In the genomic region with DNA sequence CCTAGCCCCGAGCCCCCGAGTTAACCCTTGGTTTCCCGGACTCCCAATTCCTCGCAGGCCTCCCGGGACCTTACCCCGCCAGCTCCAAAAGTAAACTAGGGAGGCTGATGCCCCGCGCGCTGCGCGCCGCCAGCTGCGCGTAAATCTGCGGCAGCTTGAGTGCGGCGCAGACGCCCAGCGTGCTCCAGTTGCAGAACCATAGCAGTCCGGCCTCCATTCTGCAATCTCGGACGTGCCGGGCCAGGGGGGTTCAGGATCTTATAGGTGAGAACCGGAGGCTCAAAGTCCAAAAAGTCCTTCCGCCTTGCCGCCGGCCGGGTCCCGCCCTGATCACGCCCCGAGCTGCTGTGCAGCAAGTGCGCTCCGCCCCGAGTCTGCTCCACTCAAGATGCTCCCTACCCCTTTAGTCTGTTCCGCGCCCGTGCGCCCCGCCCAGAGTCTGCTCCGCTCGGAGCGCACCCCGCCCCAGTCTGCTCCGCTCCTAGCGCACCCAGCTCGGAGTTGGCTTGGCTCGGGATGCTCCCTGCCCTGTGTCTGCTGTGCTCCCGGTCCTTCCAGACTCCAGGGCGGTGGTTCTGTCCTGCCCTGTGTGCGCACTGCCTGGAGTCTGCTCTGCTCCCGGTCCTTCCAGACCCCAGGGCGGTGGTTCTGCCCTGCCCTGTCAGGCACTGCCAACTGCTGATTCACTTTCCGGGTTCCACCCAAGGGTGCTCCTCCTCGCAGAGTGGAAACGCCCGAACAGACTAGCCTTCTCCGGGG, we compare ENCODE assay signal across 8 mouse cellular contexts. TPM values are rescaled to one million over a fixed set of nuclear protein-coding genes. Genes with fewer than 3 reads are reported as not detected.
DNase-seq lines count a peak whose midpoint lies in the region; ATAC-seq and TF ChIP-seq lines count a peak whose summit lies in the region.

TSS of gene Pqlc3 (minus strand) at position 670 of the 759 bp plus-strand sequence.

- H3K4me1 ChIP-seq in ES-Bruce4 (ENCODE audit: control insufficient read depth, insufficient read depth, low read length) = peaks cover 5% of the 10 kb centered on the region
- peaks cover 14% of the 10 kb centered on the region for H3K4me1 ChIP-seq in forebrain, embryonic 15.5 days
- peaks cover 5% of the 10 kb centered on the region; the same call in 1 of the 2 replicates for H3K4me1 ChIP-seq in lung, adult 2 months (ENCODE audit: control insufficient read depth, insufficient read depth, low read length)
- H3K4me1 ChIP-seq in neural tube, embryonic 15.5 days = peaks cover 16% of the 10 kb centered on the region

- peak within 1 kb of the TSS; percentile 94 for H3K4me2 ChIP-seq in forebrain, embryonic 15.5 days (replicated peaks)
- H3K4me2 ChIP-seq in neural tube, embryonic 15.5 days = peak within 1 kb of the TSS; percentile 96

- TF ChIP-seq POLR2A in ES-Bruce4 (IDR thresholded peaks at IDR 0.05; ENCODE audit: insufficient read depth, low read length) = no peak
- peak; percentile 62 for TF ChIP-seq POLR2A in lung, adult 2 months (IDR thresholded peaks at IDR 0.05; ENCODE audit: borderline replicate concordance, extremely low read depth, low read depth, low read length)

- H3K9me3 ChIP-seq in ES-Bruce4 (replicated peaks; ENCODE audit: control insufficient read depth, insufficient read depth, low read length, poor library complexity, severe bottlenecking) = no peaks in the 10 kb centered on the region
- no peaks in the 10 kb centered on the region for H3K9me3 ChIP-seq in forebrain, embryonic 15.5 days
- H3K9me3 ChIP-seq in neural tube, embryonic 15.5 days (replicated peaks) = no peaks in the 10 kb centered on the region

- H3K9ac ChIP-seq in ES-Bruce4 (ENCODE audit: low read depth, poor library complexity, severe bottlenecking) = peak within 1 kb of the TSS; percentile 60
- H3K9ac ChIP-seq in forebrain, embryonic 15.5 days (replicated peaks) = peak within 1 kb of the TSS; percentile 42
- peak within 1 kb of the TSS; percentile 23; the same call in 1 of the 2 replicates for H3K9ac ChIP-seq in neural tube, embryonic 15.5 days (replicated peaks)

- peak within 1 kb of the TSS; percentile 31 for H3K27ac ChIP-seq in ES-Bruce4 (ENCODE audit: insufficient read depth, low read length)
- H3K27ac ChIP-seq in forebrain, embryonic 15.5 days (replicated peaks) = no peak within 1 kb of the TSS
- H3K27ac ChIP-seq in neural tube, embryonic 15.5 days (replicated peaks) = no peak within 1 kb of the TSS

- no peaks in the 10 kb centered on the region for H3K36me3 ChIP-seq in ES-Bruce4 (ENCODE audit: control insufficient read depth, insufficient read depth, low read length, poor library complexity, severe bottlenecking)
- H3K36me3 ChIP-seq in forebrain, embryonic 15.5 days = no peaks in the 10 kb centered on the region
- no peaks in the 10 kb centered on the region for H3K36me3 ChIP-seq in neural tube, embryonic 15.5 days

- peak; percentile 88 for ATAC-seq in forebrain, embryonic 15.5 days (replicated peaks)
- peak; percentile 51 for ATAC-seq in neural tube, embryonic 15.5 days (ENCODE audit: low FRiP score)

- peak; percentile 44; the same call in 1 of the 2 replicates for TF ChIP-seq EP300 in ES-Bruce4 (IDR thresholded peaks at IDR 0.05; ENCODE audit: insufficient read depth, low read depth, low read length)

- DNase-seq in c-Kit-positive CD71-positive TER-119-positive erythroid progenitor cells, embryonic 14.5 days (ENCODE audit: low spot score) = peak; percentile 83
- DNase-seq in heart, postnatal 25 days (ENCODE audit: low spot score) = peak; percentile 81
- peak; percentile 59 for DNase-seq in layer of hippocampus, adult 11-12 months (ENCODE audit: low spot score)
- DNase-seq in lung, adult 2 months = peak; percentile 90
- DNase-seq in thymus, adult 18-20 months = peak; percentile 90

- no peaks in the 10 kb centered on the region for H3K27me3 ChIP-seq in ES-Bruce4 (ENCODE audit: control insufficient read depth, insufficient read depth, low read length, poor library complexity, severe bottlenecking)
- peaks cover 36% of the 10 kb centered on the region for H3K27me3 ChIP-seq in forebrain, embryonic 15.5 days
- H3K27me3 ChIP-seq in neural tube, embryonic 15.5 days (replicated peaks) = peaks cover 46% of the 10 kb centered on the region

- TF ChIP-seq CTCF in ES-Bruce4 (IDR thresholded peaks at IDR 0.05; ENCODE audit: low read depth, low read length) = no peak
- no peak for TF ChIP-seq CTCF in lung, adult 2 months (IDR thresholded peaks at IDR 0.05; ENCODE audit: insufficient read depth, low read length)

- intact Hi-C loops in heart, postnatal 25 days (cut with DNase I) = no loop called here

- WGBS in forebrain, embryonic 15.5 days = under 1% methylated on average over 57 of the region's 57 CpGs
- WGBS in lung, adult 2 months = under 1% methylated on average over 57 of the region's 57 CpGs
- WGBS in neural tube, embryonic 15.5 days = 1% methylated on average over 57 of the region's 57 CpGs

- H3K4me3 ChIP-seq in ES-Bruce4 (ENCODE audit: low read depth, low read length) = peak within 1 kb of the TSS; percentile 74
- H3K4me3 ChIP-seq in forebrain, embryonic 15.5 days = peak within 1 kb of the TSS; percentile 51
- H3K4me3 ChIP-seq in lung, adult 2 months (replicated peaks; ENCODE audit: extremely low read depth, low read depth, low read length) = peak within 1 kb of the TSS; percentile 68
- peak within 1 kb of the TSS; percentile 52 for H3K4me3 ChIP-seq in neural tube, embryonic 15.5 days (replicated peaks)

RNA-seq across cellular contexts. Expression of gene Pqlc3, which starts in this region (rescaled TPM):
- polyA plus RNA-seq in ES-Bruce4 (2011; ENCODE audit: insufficient read depth, insufficient read length, low read depth, missing spikeins) = 40.1 and 41.5 TPM in 2 replicates
- 1.5 and 1.6 TPM in 2 replicates for polyA plus RNA-seq in forebrain, embryonic 15.5 days (2015; fragmentation: Nextera tagmentation; extraction: Ambion mirVana)
- total RNA-seq in heart, postnatal 25 days (2021) = 1 to 10 TPM; 2.8 to 3.3 TPM
- 73.8 and 81.2 TPM in 2 replicates for polyA plus RNA-seq in lung, adult 2 months (2012; rRNA removed)
- polyA plus RNA-seq in neural tube, embryonic 15.5 days (2015; fragmentation: Nextera tagmentation; extraction: Ambion mirVana) = 2.0 and 6.8 TPM in 2 replicates
